Mouse (Mus musculus) left cerebral cortex, adult 2 months (tissue): ENCODE measurements at regions not wholly inside any gene's neighbourhood (a gene's known extent, or its start where the extent isn't known, plus 50 kb on each side); places are given as distances from the start of the nearest gene placed in this dataset.

Experiments
- DNase-seq, 2 experiments: peaks; one replicate each; pipeline ENCODE4 v3.0.0; 2021 to 2022; ENCODE audit warnings: low spot score in 2 of 2, mixed read lengths in 1 of 2; ENCODE audit errors: extremely low spot score in 1 of 2
- H3K27ac ChIP-seq: fragments of 200-600 bp; 2 replicates; pipeline ENCODE4 v1.8.1; 2022
- H3K4me3 ChIP-seq: fragments of 200-600 bp; 2 replicates; pipeline ENCODE4 v1.8.1; 2022
- CTCF ChIP-seq: fragments of 200-600 bp; IDR thresholded peaks from 2 replicates; pipeline ENCODE4 v1.8.1; 2022; ENCODE audit warnings: antibody characterized with exemption, mild to moderate bottlenecking, moderate library complexity
- intact Hi-C: fragments of 180-260 bp; cut with DNase I; formaldehyde crosslinking; loops from one replicate; pipeline ENCODE4 v1.15.1; 2025

GRCm38 (mm10) chr2:79149012-79149698 is 106.1 kb upstream of the Itga4 start:
- no peak overlapping the region for H3K27ac ChIP-seq
- no peak overlapping the region for H3K4me3 ChIP-seq
- DNase-seq, result peak; percentile 12 to 22
- intact Hi-C loops, result no loop called here
- TF ChIP-seq CTCF, result no peak

DNA sequence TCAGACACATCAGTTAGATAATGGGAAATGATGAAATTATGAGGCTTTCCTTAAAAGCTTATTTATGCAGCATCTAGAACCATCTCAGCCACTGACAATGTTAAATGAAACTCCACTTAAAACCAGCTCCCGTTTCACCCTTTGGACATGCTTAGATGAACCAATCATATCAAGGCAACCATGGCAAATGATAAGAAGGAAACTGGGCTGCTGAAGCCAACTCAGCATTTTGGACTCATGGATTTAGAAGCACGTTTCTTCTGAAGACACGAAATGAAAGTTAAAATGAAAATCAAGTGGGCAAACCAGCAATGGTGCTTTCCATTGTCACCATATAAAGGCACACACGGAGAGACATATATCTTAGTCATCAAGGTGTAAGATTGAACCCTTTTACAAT is 103.6 kb upstream of the Itga4 start:
- intact Hi-C loops, result no loop called here
- no peak for TF ChIP-seq CTCF
- H3K4me3 ChIP-seq, result no peak overlapping the region

DNA sequence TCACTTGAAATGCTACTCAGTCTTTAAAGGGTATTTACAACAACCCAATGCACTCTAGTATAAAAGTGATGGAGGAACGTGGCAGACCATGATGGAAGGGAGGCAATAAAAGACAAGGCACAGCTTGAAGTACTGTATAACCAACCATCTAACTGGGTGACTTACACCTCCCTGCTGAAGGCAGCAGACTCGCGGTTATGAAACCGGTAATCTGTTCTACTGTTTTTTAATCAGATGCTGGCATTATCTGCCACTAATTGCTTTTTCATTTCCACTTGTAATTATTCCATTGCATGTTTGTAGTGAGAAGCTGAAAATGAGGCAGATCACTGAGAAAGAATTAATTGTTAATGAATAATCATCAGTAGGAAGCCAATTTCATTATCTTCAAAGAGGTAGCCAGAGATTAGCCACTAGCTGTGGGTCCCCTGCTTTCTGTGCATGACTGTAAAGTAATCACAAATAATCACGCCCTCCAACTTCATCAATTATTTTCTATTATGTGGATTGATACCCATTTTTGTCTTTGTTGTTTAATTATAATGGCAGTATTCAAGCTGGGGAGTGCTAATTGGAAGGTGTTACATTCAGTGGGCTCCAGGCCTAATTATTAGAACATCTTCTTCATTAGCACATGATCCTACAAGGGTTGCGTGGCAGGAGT is 103.1 kb upstream of the Itga4 start:
- Histone ChIP-seq H3K4me3 (no peak overlapping the region), H3K27ac (no peak overlapping the region)
- intact Hi-C loops, result no loop called here
- TF ChIP-seq CTCF, result no peak
- DNase-seq, result no peak

More for the DNA sequence above, 103.6 kb upstream of the Itga4 start:
- no peak for DNase-seq
- H3K27ac ChIP-seq, result no peak overlapping the region

DNA sequence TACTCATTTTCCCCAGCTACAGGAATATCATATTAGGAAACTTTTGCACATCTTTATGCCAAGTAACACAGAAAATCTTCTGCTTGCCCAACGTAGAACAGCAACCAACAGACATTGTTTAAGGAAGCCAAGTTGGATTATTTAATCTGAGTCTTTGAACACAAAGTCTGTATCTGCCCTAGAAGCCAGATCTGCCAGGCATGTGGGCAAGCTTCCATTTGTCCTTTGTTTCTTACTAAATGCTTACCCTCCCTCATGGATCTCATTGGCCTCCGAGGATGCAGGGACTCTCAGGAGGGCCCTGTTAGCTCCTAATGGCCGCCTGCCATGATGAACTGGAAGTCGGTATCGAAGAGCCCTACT is 102.5 kb upstream of the Itga4 start:
- H3K4me3 ChIP-seq, result no peak overlapping the region
- TF ChIP-seq CTCF, result no peak
- no peak for DNase-seq
- no peak overlapping the region for H3K27ac ChIP-seq
- intact Hi-C loops, result no loop called here

DNA sequence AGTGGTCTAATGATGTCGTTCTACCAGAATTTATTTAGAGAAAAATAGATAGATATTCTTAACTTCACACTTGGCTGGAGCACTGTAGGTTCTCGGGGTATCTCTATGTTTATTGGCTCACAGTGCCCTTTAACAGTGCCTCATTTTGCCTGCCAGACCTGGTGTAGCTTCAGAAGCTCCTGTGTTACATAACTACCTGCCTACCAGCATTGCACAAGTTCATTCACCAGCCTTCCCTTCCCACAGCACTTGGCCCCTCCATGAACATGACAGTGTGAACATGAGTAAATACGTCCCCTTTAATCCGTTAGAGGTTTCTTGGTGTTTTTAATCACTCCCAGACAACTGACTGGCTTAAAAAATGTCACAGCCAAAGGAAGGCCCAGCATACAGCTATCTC is 102.2 kb upstream of the Itga4 start:
- intact Hi-C loops, result no loop called here
- no peak for DNase-seq
- H3K27ac ChIP-seq, result no peak overlapping the region
- H3K4me3 ChIP-seq, result no peak overlapping the region
- TF ChIP-seq CTCF, result no peak

- TF ChIP-seq CTCF, result no peak
- H3K4me3 ChIP-seq, result no peak overlapping the region
- intact Hi-C loops, result no loop called here
- H3K27ac ChIP-seq, result no peak overlapping the region
- no peak for DNase-seq
These were observed 96.7 kb upstream of the Itga4 start for GRCm38 (mm10) chr2:79158450-79159055.

DNA sequence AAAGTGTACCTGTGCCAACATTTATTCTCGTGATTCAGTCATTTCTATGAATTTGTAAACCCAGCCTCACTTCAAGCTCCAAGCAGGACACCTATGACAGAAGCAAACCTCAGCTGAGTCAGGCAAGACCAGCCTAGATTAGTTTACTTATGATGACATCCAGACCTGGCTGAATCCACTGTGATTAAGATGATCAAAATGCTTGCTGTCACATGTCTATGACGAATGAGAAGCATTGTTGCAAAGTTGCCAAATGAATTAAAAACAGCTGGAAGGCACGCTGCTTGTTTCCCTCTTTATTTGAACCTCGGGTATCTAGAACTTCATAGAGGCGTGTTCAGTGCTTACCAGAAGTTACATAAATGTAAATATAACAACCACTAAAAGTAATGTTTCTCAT is 95.9 kb upstream of the Itga4 start:
- DNase-seq, result no peak
- intact Hi-C loops, result no loop called here
- no peak for TF ChIP-seq CTCF
- H3K4me3 ChIP-seq, result no peak overlapping the region
- H3K27ac ChIP-seq, result no peak overlapping the region

DNA sequence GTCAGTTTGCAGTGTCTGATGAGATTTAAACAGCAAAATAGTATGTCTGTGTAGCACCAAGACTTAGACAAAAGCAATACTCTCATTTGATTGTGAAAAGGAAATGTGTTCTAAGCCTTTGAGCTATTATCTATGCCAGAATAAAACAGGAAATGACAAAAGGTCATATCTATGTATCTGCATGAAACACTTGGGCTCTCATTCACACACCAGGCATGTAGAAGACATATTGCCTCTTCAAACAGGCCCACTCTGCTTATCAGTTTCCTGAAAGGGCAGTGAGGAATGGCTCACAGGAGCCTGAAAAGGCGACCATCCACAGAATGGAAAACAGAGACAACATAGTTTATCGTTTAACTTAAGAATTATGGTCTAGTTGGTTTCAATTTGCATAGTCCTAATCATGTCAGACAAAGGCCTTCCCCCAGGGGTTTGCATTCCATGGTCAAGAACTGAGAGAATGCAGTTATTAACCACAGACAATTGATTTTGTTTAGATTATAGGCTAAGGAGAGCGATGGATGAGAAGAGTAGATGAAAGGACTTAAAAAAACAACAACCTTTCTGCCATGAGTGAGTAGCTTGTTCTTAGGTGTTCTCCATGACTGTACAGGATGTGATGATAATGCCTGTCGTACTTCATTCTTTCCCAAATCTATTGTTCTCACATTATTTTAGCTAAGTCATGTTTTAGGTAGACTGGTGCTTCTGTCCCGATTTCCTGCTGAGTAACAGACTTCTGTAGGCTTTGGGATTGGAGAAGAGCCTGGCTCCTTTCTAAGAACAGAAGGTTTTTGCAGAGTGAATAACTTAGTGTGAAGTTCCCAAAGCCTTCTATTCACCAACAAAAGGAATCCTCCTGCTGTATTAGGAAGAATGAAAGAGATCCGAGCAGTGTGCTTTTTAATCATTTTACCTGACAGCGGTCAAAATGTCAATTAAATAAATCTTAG is 82.0 kb upstream of the Itga4 start:
- Histone ChIP-seq H3K4me3 (no peak overlapping the region), H3K27ac (no peak overlapping the region)
- intact Hi-C loops, result no loop called here
- no peak for TF ChIP-seq CTCF
- DNase-seq, result no peak

DNA sequence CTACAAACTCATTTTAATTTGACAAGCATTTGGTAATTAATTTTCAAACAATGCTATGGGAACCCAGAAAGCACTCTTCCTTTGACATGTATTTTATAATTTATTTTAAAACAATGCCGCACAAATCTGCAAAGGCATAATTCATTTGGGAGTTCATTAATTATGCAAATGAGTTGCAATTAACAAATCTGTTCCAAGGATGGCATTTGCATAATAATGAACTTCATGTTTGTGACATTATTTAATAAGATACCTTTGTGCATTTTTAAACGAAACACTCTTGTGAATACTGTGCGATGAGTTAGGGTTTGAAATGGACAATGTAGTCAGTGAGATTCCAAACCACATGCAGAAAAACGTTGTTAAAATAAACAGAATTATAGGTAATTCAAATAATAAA is 80.9 kb upstream of the Itga4 start:
- DNase-seq, result no peak
- intact Hi-C loops, result no loop called here
- H3K4me3 ChIP-seq, result no peak overlapping the region
- no peak for TF ChIP-seq CTCF
- no peak overlapping the region for H3K27ac ChIP-seq

DNA sequence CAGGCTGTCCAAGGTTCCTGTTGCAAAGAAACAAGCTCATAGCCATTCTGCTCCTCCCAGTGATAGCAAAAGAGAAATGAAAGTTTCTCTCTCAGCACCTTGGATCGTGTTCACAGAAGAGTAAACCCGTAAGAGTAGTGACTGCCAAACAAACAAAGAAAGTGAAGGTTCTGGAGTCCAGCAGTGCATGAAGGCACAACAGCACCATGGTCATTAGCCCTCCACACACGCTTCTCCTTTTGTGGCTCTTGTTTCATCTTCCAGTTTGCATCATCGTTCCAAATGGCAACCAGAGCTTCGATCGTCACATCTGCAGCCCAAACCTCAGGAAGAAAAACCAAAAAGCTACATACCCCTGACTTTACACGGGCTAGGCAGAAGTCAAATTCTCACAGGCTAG is 74.4 kb upstream of the Itga4 start:
- no peak overlapping the region for H3K27ac ChIP-seq
- TF ChIP-seq CTCF, result no peak
- no peak for DNase-seq
- H3K4me3 ChIP-seq, result no peak overlapping the region
- intact Hi-C loops, result no loop called here

DNA sequence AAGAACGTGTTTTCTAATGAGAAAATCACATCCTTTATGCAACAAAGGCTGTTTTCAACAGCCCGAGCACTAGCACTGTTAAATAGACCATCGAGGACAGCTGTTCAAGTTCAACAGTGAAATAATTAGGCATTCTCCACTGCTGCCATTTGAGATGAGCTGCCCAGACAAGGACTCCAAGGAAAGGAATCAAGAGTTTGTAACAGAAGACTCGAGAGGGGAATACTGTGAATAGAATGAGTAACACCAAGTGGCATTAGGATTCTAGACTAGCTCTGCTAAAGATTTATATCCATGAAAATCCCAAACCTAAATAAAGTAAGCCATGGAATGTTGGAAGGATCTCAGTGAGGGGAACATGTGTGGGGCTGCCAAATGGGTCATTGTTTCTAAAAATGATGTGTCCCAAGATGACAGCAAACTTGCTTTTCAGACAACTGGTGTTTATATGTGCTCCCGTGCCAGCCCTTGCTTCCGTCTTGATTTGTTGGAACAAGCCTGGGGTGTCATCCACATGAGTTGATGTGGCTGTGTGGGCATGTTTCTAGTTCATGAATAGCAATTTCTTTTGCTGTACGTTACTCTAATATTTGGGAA is 72.1 kb upstream of the Itga4 start:
- intact Hi-C loops, result no loop called here
- TF ChIP-seq CTCF, result no peak
- Histone ChIP-seq H3K4me3 (no peak overlapping the region), H3K27ac (no peak overlapping the region)
- no peak for DNase-seq
